Mouse (Mus musculus): ENCODE data around the gene Ralbp1.

GRCm38 (mm10) chr17:65822423-65822822 is 63.2 kb downstream of the Ralbp1 start:
- no peak for TF ChIP-seq CTCF (IDR thresholded peaks at IDR 0.05; ENCODE audit: low read depth)
- TF ChIP-seq EP300 (IDR thresholded peaks at IDR 0.05; ENCODE audit: low read depth), result no peak
